Mouse (Mus musculus) forebrain, embryonic 11.5 days (tissue): ENCODE data around the gene Fuz. TPM values are rescaled to one million over a fixed set of nuclear protein-coding genes. Genes with fewer than 3 reads are reported as not detected.

Experiments
- ATAC-seq: fragments of 200-750 bp; cut with Nextera tagmentation; replicated peaks from 2 replicates; pipeline ENCODE4 v1.8.0; 2017; ENCODE audit warnings: moderate TSS enrichment; ENCODE audit not compliant: low FRiP score
- DNase-seq: peaks from one replicate; pipeline ENCODE4 v3.0.0-alpha.2; 2017; ENCODE audit warnings: low spot score
- H3K27ac ChIP-seq: fragments of 300-500 bp; sonication (generic); 2 replicates; pipeline ENCODE4 v1.5.1; 2014; ENCODE audit warnings: low read depth, low read length
- H3K27me3 ChIP-seq: fragments of 300-500 bp; sonication (generic); 2 replicates; pipeline ENCODE4 v1.6.1; 2014; ENCODE audit warnings: mild to moderate bottlenecking, low read length, mixed read lengths; ENCODE audit not compliant: control insufficient read depth, insufficient read depth
- H3K36me3 ChIP-seq: fragments of 300-500 bp; sonication (generic); 2 replicates; pipeline ENCODE4 v1.6.1; 2014; ENCODE audit warnings: mild to moderate bottlenecking, low read length, moderate library complexity, mixed read lengths; ENCODE audit not compliant: control insufficient read depth, insufficient read depth
- H3K4me1 ChIP-seq: fragments of 300-500 bp; sonication (generic); replicated peaks from 2 replicates; pipeline ENCODE4 v1.6.1; 2014; ENCODE audit warnings: low read length, mixed read lengths; ENCODE audit not compliant: control insufficient read depth, insufficient read depth
- H3K4me2 ChIP-seq: fragments of 300-500 bp; sonication (generic); 2 replicates; pipeline ENCODE4 v1.6.1; 2014; ENCODE audit warnings: low read depth, mild to moderate bottlenecking, low read length, moderate library complexity, mixed read lengths; ENCODE audit not compliant: severe bottlenecking
- H3K4me3 ChIP-seq: fragments of 300-500 bp; sonication (generic); 2 replicates; pipeline ENCODE4 v1.5.1; 2014; ENCODE audit warnings: low read depth, low read length
- H3K9ac ChIP-seq: fragments of 300-500 bp; sonication (generic); 2 replicates; pipeline ENCODE4 v1.6.1; 2014; ENCODE audit warnings: low read length
- H3K9me3 ChIP-seq: fragments of 300-500 bp; sonication (generic); 2 replicates; pipeline ENCODE4 v1.6.1; 2016; ENCODE audit warnings: low read length, mixed read lengths; ENCODE audit not compliant: control insufficient read depth
- WGBS: fragments of 180-500 bp; shearing (Covaris S2); extraction: QIAGEN DNeasy Blood & Tissue Kit; methylation state at CpG from one replicate; pipeline ENCODE4 v1.1.7; 2014; 5-methylcytosine and 5-hydroxymethylcytosine counted together
- polyA plus RNA-seq: library from polyadenylated mRNA; unstranded; fragments of >200 nt; fragmentation: Nextera tagmentation; extraction: Ambion mirVana; gene quantifications from 2 replicates; pipeline ENCODE4 v1.2.1, GENCODE M21; 2014

Fuz gene
- polyA plus RNA-seq, 1 experiment from 2014 or later: 32.9 TPM

- Histone ChIP-seq H3K36me3 (no peaks in the 10 kb centered on the region), H3K27ac (no peak overlapping the region), H3K4me1 (peaks cover 25% of the 10 kb centered on the region), H3K4me3 (no peak overlapping the region), H3K27me3 (no peaks in the 10 kb centered on the region), H3K4me2 (no peak overlapping the region), H3K9ac (no peak overlapping the region), H3K9me3 (no peaks in the 10 kb centered on the region)
- DNase-seq (no peak), ATAC-seq (no peak)
- 90% methylated on average over 12 of the region's 12 CpGs for WGBS
These were observed 44.1 kb upstream of the Fuz start for GRCm38 (mm10) chr7:44851625-44852234.

- H3K4me3 ChIP-seq: no peak overlapping the region
- H3K9me3 ChIP-seq: no peaks in the 10 kb centered on the region
- no peak overlapping the region for H3K4me2 ChIP-seq
- no peak overlapping the region for H3K27ac ChIP-seq
- H3K36me3 ChIP-seq: no peaks in the 10 kb centered on the region
- no peaks in the 10 kb centered on the region for H3K27me3 ChIP-seq
- DNase-seq (no peak), ATAC-seq (no peak)
- H3K9ac ChIP-seq: no peak overlapping the region
- peaks cover 25% of the 10 kb centered on the region for H3K4me1 ChIP-seq
- 90% methylated on average over 36 of the region's 36 CpGs for WGBS
These were observed 43.4 kb upstream of the Fuz start for GRCm38 (mm10) chr7:44852259-44853027.

- Histone ChIP-seq H3K9me3 (no peaks in the 10 kb centered on the region), H3K36me3 (no peaks in the 10 kb centered on the region), H3K9ac (no peak overlapping the region), H3K4me3 (no peak overlapping the region), H3K27me3 (no peaks in the 10 kb centered on the region), H3K4me2 (no peak overlapping the region), H3K4me1 (peaks cover 25% of the 10 kb centered on the region), H3K27ac (no peak overlapping the region)
- ATAC-seq (no peak), DNase-seq (no peak)
- 98% methylated on average over 2 of the region's 2 CpGs for WGBS
These were observed 42.8 kb upstream of the Fuz start for GRCm38 (mm10) chr7:44853065-44853464.

- H3K4me2 ChIP-seq: peak overlapping the region; percentile 94
- peak; percentile 3; the same call in 1 of the 2 replicates for ATAC-seq
- H3K36me3 ChIP-seq: no peaks in the 10 kb centered on the region
- peak overlapping the region; percentile 44 for H3K4me3 ChIP-seq
- peak overlapping the region; percentile 86 for H3K27ac ChIP-seq
- 36% methylated on average over 26 of the region's 26 CpGs for WGBS
- no peaks in the 10 kb centered on the region for H3K9me3 ChIP-seq
- no peak for DNase-seq
- no peaks in the 10 kb centered on the region for H3K27me3 ChIP-seq
- H3K4me1 ChIP-seq: peaks cover 28% of the 10 kb centered on the region
- H3K9ac ChIP-seq: peak overlapping the region; percentile 70
These were observed 42.1 kb upstream of the Fuz start for GRCm38 (mm10) chr7:44853596-44854355.

GRCm38 (mm10) chr7:44854356-44855031, 41.4 kb upstream of the Fuz start:
- Histone ChIP-seq H3K9me3 (no peaks in the 10 kb centered on the region), H3K27ac (peak overlapping the region; percentile 86), H3K9ac (peak overlapping the region; percentile 70), H3K4me1 (peaks cover 28% of the 10 kb centered on the region), H3K4me3 (peak overlapping the region; percentile 44), H3K4me2 (peak overlapping the region; percentile 94), H3K36me3 (no peaks in the 10 kb centered on the region), H3K27me3 (no peaks in the 10 kb centered on the region)
- ATAC-seq (peak; percentile 14; the same call in 1 of the 2 replicates), DNase-seq (peak; percentile 86)
- WGBS: 3% methylated on average over 45 of the region's 45 CpGs

GRCm38 (mm10) chr7:44855036-44855435, 40.8 kb upstream of the Fuz start:
- peak overlapping the region; percentile 44 for H3K4me3 ChIP-seq
- H3K9ac ChIP-seq: peak overlapping the region; percentile 70
- H3K4me2 ChIP-seq: peak overlapping the region; percentile 94
- no peaks in the 10 kb centered on the region for H3K9me3 ChIP-seq
- ATAC-seq: no peak
- H3K36me3 ChIP-seq: no peaks in the 10 kb centered on the region
- peak overlapping the region; percentile 86 for H3K27ac ChIP-seq
- no peaks in the 10 kb centered on the region for H3K27me3 ChIP-seq
- 39% methylated on average over 10 of the region's 10 CpGs for WGBS
- no peak for DNase-seq
- H3K4me1 ChIP-seq: peaks cover 28% of the 10 kb centered on the region

GRCm38 (mm10) chr7:44856265-44856916, 39.5 kb upstream of the Fuz start:
- WGBS: 65% methylated on average over 9 of the region's 9 CpGs
- peak overlapping the region; percentile 67; the same call in 1 of the 2 replicates for H3K9ac ChIP-seq
- peaks cover 21% of the 10 kb centered on the region for H3K4me1 ChIP-seq
- H3K9me3 ChIP-seq: no peaks in the 10 kb centered on the region
- peak overlapping the region; percentile 65; the same call in 1 of the 2 replicates for H3K27ac ChIP-seq
- H3K36me3 ChIP-seq: no peaks in the 10 kb centered on the region
- peak overlapping the region; percentile 50 for H3K4me3 ChIP-seq
- ATAC-seq (no peak), DNase-seq (no peak)
- H3K4me2 ChIP-seq: peak overlapping the region; percentile 93
- no peaks in the 10 kb centered on the region for H3K27me3 ChIP-seq
